Comparison of ENCODE assay signal across 9 mouse cellular contexts in genomic region chr6:118066199-118067081, GRCm38 (mm10). TPM values are rescaled to one million over a fixed set of nuclear protein-coding genes. Genes with fewer than 3 reads are reported as not detected.
DNase-seq lines count a peak whose midpoint lies in the region; ATAC-seq and TF ChIP-seq lines count a peak whose summit lies in the region.
"Had no signal": no experiment of that assay in that cellular context is flagged by ENCODE, and none has a peak within 500 bp of the region (broad histone marks: within the 10 kb centered on the region; RNA-seq: fewer than 3 reads in every experiment).

No protein-coding gene starts in this region.

- no peaks in the 10 kb centered on the region for H3K4me1 ChIP-seq in bone marrow, adult 2 months (ENCODE audit: control insufficient read depth, insufficient read depth, low read length)
- peaks cover 22% of the 10 kb centered on the region for H3K4me1 ChIP-seq in forebrain, embryonic 10.5 days
- peaks cover 17% of the 10 kb centered on the region for H3K4me1 ChIP-seq in hindbrain, embryonic 12.5 days
- peaks cover 20% of the 10 kb centered on the region for H3K4me1 ChIP-seq in limb, embryonic 10.5 days

- peak; percentile 7 for DNase-seq in gastrocnemius, adult 18-20 months (ENCODE audit: low spot score)
- no peak for DNase-seq in gastrocnemius, adult 8-10 months (ENCODE audit: low spot score in 2 of 2)
- no peak for DNase-seq in forebrain, embryonic 10.5 days (ENCODE audit: extremely low spot score, low spot score)
- peak; percentile 60 for DNase-seq in limb, embryonic 10.5 days (ENCODE audit: low spot score)
- DNase-seq in mesoderm, embryonic 11.5 days (ENCODE audit: low read depth, low spot score), result peak; percentile 33
- peak; percentile 11 to 32 for DNase-seq in spleen, postnatal 10 days (ENCODE audit: low spot score in 2 of 2)

- peak overlapping the region; percentile 50 for H3K4me3 ChIP-seq in bone marrow, adult 2 months (replicated peaks; ENCODE audit: control insufficient read depth, low read depth, low read length)
- peak overlapping the region; percentile 62 for H3K4me3 ChIP-seq in forebrain, embryonic 10.5 days
- peak overlapping the region; percentile 46 for H3K4me3 ChIP-seq in hindbrain, embryonic 12.5 days
- H3K4me3 ChIP-seq in limb, embryonic 10.5 days, result peak overlapping the region; percentile 54

- TF ChIP-seq CTCF in bone marrow, adult 2 months (IDR thresholded peaks at IDR 0.05; ENCODE audit: control insufficient read depth, insufficient read depth, low read length), result no peak

- H3K27ac ChIP-seq in bone marrow, adult 2 months (ENCODE audit: control insufficient read depth, insufficient read depth, low read depth, low read length, poor library complexity), result no peak overlapping the region
- peak overlapping the region; percentile 40 for H3K27ac ChIP-seq in forebrain, embryonic 10.5 days
- no peak overlapping the region for H3K27ac ChIP-seq in hindbrain, embryonic 12.5 days
- H3K27ac ChIP-seq in limb, embryonic 10.5 days, result 0 out of 2 replicates have a peak overlapping the region, but pooled peaks have one; percentile 31

- peak; percentile 47; the same call in 1 of the 2 replicates for ATAC-seq in hindbrain, embryonic 12.5 days (ENCODE audit: low FRiP score)

- H3K36me3 ChIP-seq in forebrain, embryonic 10.5 days (replicated peaks), result no peaks in the 10 kb centered on the region
- no peaks in the 10 kb centered on the region for H3K36me3 ChIP-seq in hindbrain, embryonic 12.5 days
- H3K36me3 ChIP-seq in limb, embryonic 10.5 days, result no peaks in the 10 kb centered on the region
- H3K36me3 ChIP-seq: G1E had no signal

- H3K4me2 ChIP-seq in hindbrain, embryonic 12.5 days (replicated peaks), result peak overlapping the region; percentile 99

- peak overlapping the region; percentile 63 for H3K9ac ChIP-seq in hindbrain, embryonic 12.5 days

- no peaks in the 10 kb centered on the region for H3K9me3 ChIP-seq in forebrain, embryonic 10.5 days
- H3K9me3 ChIP-seq in hindbrain, embryonic 12.5 days (replicated peaks), result no peaks in the 10 kb centered on the region
- H3K9me3 ChIP-seq in limb, embryonic 10.5 days (replicated peaks), result no peaks in the 10 kb centered on the region
- H3K9me3 ChIP-seq: G1E had no signal

- no peak for TF ChIP-seq POLR2A in bone marrow, adult 2 months (IDR thresholded peaks at IDR 0.05; ENCODE audit: borderline replicate concordance, control insufficient read depth, low read depth, low read length)

- H3K27me3 ChIP-seq in forebrain, embryonic 10.5 days (ENCODE audit: poor library complexity, severe bottlenecking), result peaks cover 50% of the 10 kb centered on the region
- H3K27me3 ChIP-seq in hindbrain, embryonic 12.5 days, result peaks cover 47% of the 10 kb centered on the region
- peaks cover 49% of the 10 kb centered on the region for H3K27me3 ChIP-seq in limb, embryonic 10.5 days (ENCODE audit: low read depth, poor library complexity, severe bottlenecking)

- WGBS in bone marrow, adult 2 months, result 2% methylated on average over 40 of the region's 40 CpGs
- 2% methylated on average over 40 of the region's 40 CpGs for WGBS in forebrain, embryonic 10.5 days
- WGBS in hindbrain, embryonic 12.5 days, result 2% methylated on average over 40 of the region's 40 CpGs
- WGBS in limb, embryonic 10.5 days, result under 1% methylated on average over 40 of the region's 40 CpGs

RNA-seq across cellular contexts. Expression of gene Rasgef1a, which starts 55.2 kb away (rescaled TPM):
- under 1 TPM; 0.09 to 0.26 TPM for total RNA-seq in gastrocnemius, adult 18-20 months (2021)
- total RNA-seq in gastrocnemius, adult 8-10 months (2022), result under 1 TPM; 0.11 to 0.38 (median 0.17) TPM
- polyA plus RNA-seq in bone marrow, adult 2 months (2011; ENCODE audit: insufficient read depth, insufficient read length, low replicate concordance, missing spikeins), result 0.45 TPM in 1 of 2 replicates, not detected in the other
- polyA plus RNA-seq in forebrain, embryonic 10.5 days (2016; fragmentation: Nextera tagmentation; extraction: Ambion mirVana), result 0.22 TPM in 1 of 2 replicates, not detected in the other
- polyA plus RNA-seq in hindbrain, embryonic 12.5 days (2016; fragmentation: Nextera tagmentation; extraction: Ambion mirVana), result 0.21 and 0.38 TPM in 2 replicates
- not detected in 2 replicates for polyA plus RNA-seq in limb, embryonic 10.5 days (2016; fragmentation: Nextera tagmentation; extraction: Ambion mirVana)
- polyA plus RNA-seq: G1E had no signal

Comparison
In these comparisons a context has a peak if more than half of its experiments do, and no peak if none do; other contexts are left out.
1. DNase-seq: peak in gastrocnemius, adult 18-20 months (single experiment), limb, embryonic 10.5 days (single experiment), mesoderm, embryonic 11.5 days (single experiment) and spleen, postnatal 10 days (2 of 2); none in gastrocnemius, adult 8-10 months (0 of 2) and forebrain, embryonic 10.5 days (single experiment).
2. H3K27ac ChIP-seq: peak in forebrain, embryonic 10.5 days (single experiment) and limb, embryonic 10.5 days (single experiment); none in bone marrow, adult 2 months (single experiment) and hindbrain, embryonic 12.5 days (single experiment).
3. Peak in every context shown above with its lines, with median percentiles within 50 percentile points of each other: H3K4me3 ChIP-seq.